Mouse (Mus musculus): ENCODE data around the gene Fbxo21.

DNA sequence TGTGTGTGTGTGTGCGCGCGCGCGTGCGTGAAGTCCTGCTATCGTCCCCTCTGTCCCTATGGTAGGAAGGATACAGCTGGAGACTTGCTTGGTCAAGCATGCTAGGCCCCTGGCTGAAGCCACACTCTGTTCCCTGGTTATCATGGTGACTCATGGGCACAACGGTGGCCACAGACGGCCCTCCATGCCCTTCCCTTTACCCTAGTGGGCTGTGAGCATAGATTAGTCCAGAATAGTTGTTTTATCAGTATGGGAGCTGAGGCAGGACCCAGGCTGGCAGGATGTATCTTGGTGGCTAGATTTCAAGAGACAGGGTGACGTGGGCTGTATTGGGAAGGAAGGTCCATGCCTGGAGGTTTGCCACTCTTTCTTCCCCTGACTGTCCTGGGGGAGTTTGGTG lies 82.3 kb downstream of the Fbxo21 start:
- TF ChIP-seq POLR2A (IDR thresholded peaks at IDR 0.05; ENCODE audit: low read depth, low read length), result no peak
- TF ChIP-seq USF1 (IDR thresholded peaks at IDR 0.05; ENCODE audit: low read depth, low read length), result no peak
- no peak for TF ChIP-seq POLR2AphosphoS2 (IDR thresholded peaks at IDR 0.05; ENCODE audit: low read depth, low read length)
- no peak for TF ChIP-seq CTCF (conservative IDR thresholded peaks at IDR 0.05 in 1 of 2, IDR thresholded peaks at IDR 0.05 in 1 of 2; ENCODE audit: low read depth in 2 of 2, low read length in 2 of 2)
- no peak for TF ChIP-seq MEF2A (IDR thresholded peaks at IDR 0.05; ENCODE audit: borderline replicate concordance, low read depth, low read length)
- TF ChIP-seq ZC3H11A (IDR thresholded peaks at IDR 0.05; ENCODE audit: low read depth, low read length), result no peak
- TF ChIP-seq EP300 (IDR thresholded peaks at IDR 0.05; ENCODE audit: low read length), result no peak
- no peak for TF ChIP-seq KAT2A (IDR thresholded peaks at IDR 0.05; ENCODE audit: insufficient replicate concordance, low read length)
- TF ChIP-seq ZMIZ1 (IDR thresholded peaks at IDR 0.05; ENCODE audit: low read depth, low read length), result no peak
- TF ChIP-seq ETS1 (conservative IDR thresholded peaks at IDR 0.05; ENCODE audit: low read depth, low read length), result no peak
- no peak for TF ChIP-seq E2F4 (IDR thresholded peaks at IDR 0.05; ENCODE audit: insufficient replicate concordance, low read depth, low read length)

Data from CH12.LX (cell line).